Mouse (Mus musculus): ENCODE data around the gene Ccdc191. TPM values are rescaled to one million over a fixed set of nuclear protein-coding genes. Genes with fewer than 3 reads are reported as not detected.

Gene Ccdc191
- polyA plus RNA-seq, 2 experiments: 4.4 to 6.2 TPM

DNA sequence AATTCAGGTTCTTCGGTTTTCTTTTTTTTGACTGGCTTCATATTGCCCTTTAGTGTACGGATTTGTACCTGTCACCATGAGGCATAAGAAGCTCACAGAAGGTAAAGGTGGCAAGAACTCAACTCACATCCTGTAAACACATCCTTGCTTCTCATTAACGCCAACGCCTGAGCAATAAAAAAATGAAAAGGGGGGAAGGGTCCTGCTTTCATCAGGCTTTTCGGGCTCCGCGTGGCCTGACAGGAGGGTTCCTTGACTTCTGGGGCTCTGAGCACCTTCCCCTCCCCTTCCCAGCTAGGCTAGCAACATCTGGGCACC is 89.4 kb downstream of the Ccdc191 start:
- no peak for TF ChIP-seq POLR2A (IDR thresholded peaks at IDR 0.05; ENCODE audit: borderline replicate concordance, extremely low read depth, insufficient read depth, insufficient read length)
- H3K27me3 ChIP-seq (ENCODE audit: control insufficient read depth, insufficient read depth, low read length): 0 out of 2 replicates have a peak, but pooled peaks cover 8% of the 10 kb centered on the region
- ATAC-seq (ENCODE audit: low FRiP score, low read depth) (no peak), DNase-seq (ENCODE audit: low spot score) (no peak)
- peak overlapping the region; percentile 68 for H3K4me3 ChIP-seq (replicated peaks; ENCODE audit: low read length)
- H3K9me3 ChIP-seq (ENCODE audit: control insufficient read depth, low read length): no peaks in the 10 kb centered on the region
- H3K27ac ChIP-seq (replicated peaks; ENCODE audit: low read depth, low read length): no peak overlapping the region
- H3K9ac ChIP-seq (ENCODE audit: low read depth, low read length, severe bottlenecking): peak overlapping the region; percentile 59; the same call in 1 of the 2 replicates
- peak overlapping the region; percentile 100 for H3K4me2 ChIP-seq (replicated peaks; ENCODE audit: low read depth, low read length, severe bottlenecking)
- WGBS: 10% methylated on average over 7 of the region's 7 CpGs
- H3K4me1 ChIP-seq (ENCODE audit: control insufficient read depth, insufficient read depth, low read length): peaks cover 5% of the 10 kb centered on the region; the same call in 1 of the 2 replicates
- H3K36me3 ChIP-seq (ENCODE audit: control insufficient read depth, insufficient read depth, low read length): no peaks in the 10 kb centered on the region

DNA sequence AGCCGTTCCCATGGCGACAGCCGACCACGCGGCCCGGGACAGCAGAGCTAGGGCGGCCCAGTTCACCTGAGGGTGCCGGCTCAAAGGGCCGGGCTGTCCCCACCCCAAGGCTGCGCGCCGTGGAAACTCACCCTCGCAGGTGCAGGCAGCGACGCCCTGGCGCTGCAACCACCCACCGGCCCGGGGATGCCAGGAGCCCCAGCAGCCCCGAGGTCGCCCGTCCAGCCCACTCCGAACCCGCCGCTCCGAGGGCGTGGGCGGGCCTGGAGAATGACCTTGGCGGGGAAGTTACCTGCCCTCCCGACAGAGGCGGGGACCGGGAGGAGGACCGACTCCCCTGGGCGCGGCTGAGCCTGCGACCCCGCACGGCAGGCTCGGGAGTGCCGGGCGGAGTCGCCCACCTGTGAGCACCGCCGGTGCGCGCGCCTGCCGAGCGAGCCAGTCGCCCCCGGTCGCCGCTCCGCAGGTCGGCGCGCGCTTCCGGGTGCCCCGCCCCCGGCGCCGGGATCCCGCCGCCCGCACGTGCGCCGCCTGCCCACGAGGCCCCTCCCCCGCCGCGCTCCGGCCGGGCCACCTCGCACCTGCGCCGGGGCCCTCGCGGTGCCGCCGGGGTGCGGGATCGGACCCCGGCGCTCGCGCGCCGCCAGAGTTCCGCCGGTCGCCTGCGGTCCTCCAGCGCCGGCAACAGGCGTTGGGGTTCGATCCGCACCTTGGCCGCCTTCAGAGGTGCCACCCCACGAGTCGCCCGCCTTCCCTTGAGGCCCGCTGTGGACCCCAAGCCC is 89.9 kb downstream of the Ccdc191 start, which contains the start of gene Zdhhc23:
Gene Zdhhc23 (minus strand): TSS at position 464 of the 782 bp plus-strand sequence.
- no peak for TF ChIP-seq POLR2A (IDR thresholded peaks at IDR 0.05; ENCODE audit: borderline replicate concordance, extremely low read depth, insufficient read depth, insufficient read length)
- peaks cover 5% of the 10 kb centered on the region; the same call in 1 of the 2 replicates for H3K4me1 ChIP-seq (ENCODE audit: control insufficient read depth, insufficient read depth, low read length)

GRCm38 (mm10) chr16:43980110-43980609 is 90.6 kb downstream of the Ccdc191 start:
- Histone ChIP-seq H3K27me3 (ENCODE audit: control insufficient read depth, insufficient read depth, low read length) (0 out of 2 replicates have a peak, but pooled peaks cover 8% of the 10 kb centered on the region), H3K27ac (replicated peaks; ENCODE audit: low read depth, low read length) (no peak overlapping the region), H3K9ac (ENCODE audit: low read depth, low read length, severe bottlenecking) (peak overlapping the region; percentile 59), H3K4me2 (replicated peaks; ENCODE audit: low read depth, low read length, severe bottlenecking) (peak overlapping the region; percentile 100), H3K9me3 (ENCODE audit: control insufficient read depth, low read length) (no peaks in the 10 kb centered on the region), H3K36me3 (ENCODE audit: control insufficient read depth, insufficient read depth, low read length) (no peaks in the 10 kb centered on the region), H3K4me3 (replicated peaks; ENCODE audit: low read length) (peak overlapping the region; percentile 68), H3K4me1 (ENCODE audit: control insufficient read depth, insufficient read depth, low read length) (peaks cover 5% of the 10 kb centered on the region; the same call in 1 of the 2 replicates)
- DNase-seq (ENCODE audit: low spot score): no peak
- 28% methylated on average over 9 of the region's 9 CpGs for WGBS
- no peak for TF ChIP-seq POLR2A (IDR thresholded peaks at IDR 0.05; ENCODE audit: borderline replicate concordance, extremely low read depth, insufficient read depth, insufficient read length)
- no peak for ATAC-seq (ENCODE audit: low FRiP score, low read depth)

More for the DNA sequence above, 89.9 kb downstream of the Ccdc191 start, which contains the start of gene Zdhhc23:
- WGBS: under 1% methylated on average over 73 of the region's 103 CpGs
- Histone ChIP-seq H3K36me3 (ENCODE audit: control insufficient read depth, insufficient read depth, low read length) (no peaks in the 10 kb centered on the region), H3K27ac (replicated peaks; ENCODE audit: low read depth, low read length) (no peak within 1 kb of the TSS), H3K4me3 (replicated peaks; ENCODE audit: low read length) (peak within 1 kb of the TSS; percentile 68), H3K9me3 (ENCODE audit: control insufficient read depth, low read length) (no peaks in the 10 kb centered on the region), H3K4me2 (replicated peaks; ENCODE audit: low read depth, low read length, severe bottlenecking) (peak within 1 kb of the TSS; percentile 100), H3K9ac (ENCODE audit: low read depth, low read length, severe bottlenecking) (peak within 1 kb of the TSS; percentile 59), H3K27me3 (ENCODE audit: control insufficient read depth, insufficient read depth, low read length) (0 out of 2 replicates have a peak, but pooled peaks cover 8% of the 10 kb centered on the region)
- DNase-seq (ENCODE audit: low spot score) (no peak), ATAC-seq (ENCODE audit: low FRiP score, low read depth) (peak; percentile 56)

GRCm38 (mm10) chr16:43986299-43986698 is 96.7 kb downstream of the Ccdc191 start:
- H3K9me3 ChIP-seq (ENCODE audit: control insufficient read depth, low read length): no peaks in the 10 kb centered on the region
- H3K27me3 ChIP-seq (ENCODE audit: control insufficient read depth, insufficient read depth, low read length): no peaks in the 10 kb centered on the region
- H3K4me1 ChIP-seq (ENCODE audit: control insufficient read depth, insufficient read depth, low read length): no peaks in the 10 kb centered on the region
- H3K4me2 ChIP-seq (replicated peaks; ENCODE audit: low read depth, low read length, severe bottlenecking): no peak overlapping the region
- DNase-seq (ENCODE audit: low spot score) (no peak), ATAC-seq (ENCODE audit: low FRiP score, low read depth) (no peak)
- no peaks in the 10 kb centered on the region for H3K36me3 ChIP-seq (ENCODE audit: control insufficient read depth, insufficient read depth, low read length)
- WGBS: 77% methylated on average over 4 of the region's 4 CpGs
- no peak overlapping the region for H3K9ac ChIP-seq (ENCODE audit: low read depth, low read length, severe bottlenecking)
- H3K27ac ChIP-seq (replicated peaks; ENCODE audit: low read depth, low read length): no peak overlapping the region
- no peak overlapping the region for H3K4me3 ChIP-seq (replicated peaks; ENCODE audit: low read length)
- no peak for TF ChIP-seq POLR2A (IDR thresholded peaks at IDR 0.05; ENCODE audit: borderline replicate concordance, extremely low read depth, insufficient read depth, insufficient read length)

GRCm38 (mm10) chr16:43994623-43995022 is 105.0 kb downstream of the Ccdc191 start:
- Histone ChIP-seq H3K4me3 (replicated peaks; ENCODE audit: low read length) (no peak overlapping the region), H3K4me2 (replicated peaks; ENCODE audit: low read depth, low read length, severe bottlenecking) (no peak overlapping the region), H3K27ac (replicated peaks; ENCODE audit: low read depth, low read length) (no peak overlapping the region), H3K27me3 (ENCODE audit: control insufficient read depth, insufficient read depth, low read length) (no peaks in the 10 kb centered on the region), H3K9ac (ENCODE audit: low read depth, low read length, severe bottlenecking) (no peak overlapping the region), H3K4me1 (ENCODE audit: control insufficient read depth, insufficient read depth, low read length) (no peaks in the 10 kb centered on the region), H3K9me3 (ENCODE audit: control insufficient read depth, low read length) (no peaks in the 10 kb centered on the region), H3K36me3 (ENCODE audit: control insufficient read depth, insufficient read depth, low read length) (no peaks in the 10 kb centered on the region)
- DNase-seq (ENCODE audit: low spot score) (no peak), ATAC-seq (ENCODE audit: low FRiP score, low read depth) (no peak)
- 74% methylated on average over 3 of the region's 3 CpGs for WGBS
- TF ChIP-seq POLR2A (IDR thresholded peaks at IDR 0.05; ENCODE audit: borderline replicate concordance, extremely low read depth, insufficient read depth, insufficient read length): no peak
